Mouse (Mus musculus): ENCODE measurements around the gene Cmtm1.
"Not testable (repeated sequence)": the region's sequence is repeated elsewhere in the genome, so short reads cannot be mapped to it uniquely, and the experiment has no call there.

Gene Cmtm1

DNA sequence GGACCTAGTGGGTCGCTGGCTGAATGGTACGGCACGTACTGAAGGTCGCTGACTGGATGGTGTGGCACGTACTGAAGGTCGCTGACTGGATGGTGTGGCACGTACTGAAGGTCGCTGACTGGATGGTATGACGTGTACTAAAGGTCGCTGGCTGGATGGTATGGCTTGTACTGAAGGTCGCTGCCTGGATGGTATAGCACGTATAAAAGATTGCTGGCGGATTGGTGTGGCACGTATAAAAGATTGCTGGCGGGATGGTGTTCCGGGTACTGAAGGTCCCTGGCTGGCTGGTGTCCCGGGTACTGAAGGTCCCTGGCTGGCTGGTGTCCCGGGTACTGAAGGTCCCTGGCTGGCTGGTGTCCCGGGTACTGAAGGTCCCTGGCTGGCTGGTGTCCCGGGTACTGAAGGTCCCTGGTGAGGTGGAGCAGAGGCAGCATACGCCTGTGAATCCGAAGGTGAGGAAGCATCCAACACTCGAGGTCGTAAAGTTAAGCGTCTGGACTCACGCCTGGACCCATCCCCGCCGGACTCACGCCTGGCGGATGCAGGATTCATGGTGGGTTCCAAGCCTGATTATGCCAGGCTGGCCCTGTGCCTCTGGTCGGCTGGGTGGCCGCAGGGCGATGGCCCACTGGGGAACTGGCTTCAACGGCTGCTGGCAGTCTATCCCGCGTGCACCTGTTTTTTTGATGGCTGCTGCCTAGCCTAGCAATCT lies at the start of gene Cmtm1, which contains the start of gene Gm45711:
Gene Cmtm1, minus strand, starts transcription at position 705 of the 715 bp plus-strand sequence.
Gene Gm45711, minus strand, starts transcription at position 641 of the 715 bp plus-strand sequence.
- DNase-seq (ENCODE audit: extremely low read depth, insufficient read length, low spot score): not testable (repeated sequence)

- DNase-seq (ENCODE audit: extremely low read depth, insufficient read length, low spot score): no peak
These were observed 48.7 kb upstream of the Cmtm1 start for GRCm38 (mm10) chr8:104358637-104359036.

DNA sequence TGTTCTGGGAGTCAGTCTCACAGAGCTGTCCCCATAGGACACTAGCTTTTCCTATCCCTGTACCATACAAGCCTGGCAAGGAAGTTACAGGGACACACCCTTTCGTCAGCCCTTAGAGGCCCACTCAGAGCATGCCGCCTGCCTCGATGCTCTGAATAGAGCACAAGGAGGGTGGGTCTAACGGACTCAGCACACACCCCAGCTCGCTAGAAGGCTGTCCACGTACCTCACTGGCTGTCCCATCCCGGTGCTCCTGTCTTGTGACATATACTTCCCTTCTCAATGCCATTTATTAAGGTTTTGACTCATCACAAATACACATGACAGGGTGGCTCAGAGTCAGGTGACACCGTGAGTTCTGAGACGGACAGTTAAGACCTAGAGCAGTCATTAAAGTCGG lies 44.6 kb upstream of the Cmtm1 start:
- DNase-seq (ENCODE audit: extremely low read depth, insufficient read length, low spot score): no peak

DNA sequence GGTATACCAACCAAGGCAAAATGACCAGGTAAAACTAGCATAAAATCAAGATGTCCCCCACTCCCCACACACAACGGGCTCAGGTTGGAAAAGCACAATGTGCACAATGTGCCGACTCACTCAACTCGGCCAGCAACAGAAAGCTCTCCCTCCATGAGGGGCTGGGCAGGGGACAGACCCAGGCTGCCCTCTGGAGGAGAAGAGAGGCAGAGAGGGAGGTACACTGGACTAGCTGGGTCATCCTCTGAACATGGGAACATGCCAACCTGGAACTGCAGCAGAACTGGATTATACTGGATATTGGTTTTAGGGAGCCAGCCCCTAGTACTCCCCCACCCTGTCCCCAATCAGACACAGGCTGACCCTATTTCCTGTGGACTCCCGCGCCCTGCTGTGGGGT lies 43.2 kb upstream of the Cmtm1 start:
- DNase-seq (ENCODE audit: extremely low read depth, insufficient read length, low spot score): no peak

GRCm38 (mm10) chr8:104350047-104350446 lies 40.1 kb upstream of the Cmtm1 start:
- peak; percentile 36 for DNase-seq (ENCODE audit: extremely low read depth, insufficient read length, low spot score)

GRCm38 (mm10) chr8:104348971-104349370 lies 39.0 kb upstream of the Cmtm1 start:
- DNase-seq (ENCODE audit: extremely low read depth, insufficient read length, low spot score): no peak

GRCm38 (mm10) chr8:104346706-104347105 lies 36.8 kb upstream of the Cmtm1 start:
- no peak for DNase-seq (ENCODE audit: extremely low read depth, insufficient read length, low spot score)

DNA sequence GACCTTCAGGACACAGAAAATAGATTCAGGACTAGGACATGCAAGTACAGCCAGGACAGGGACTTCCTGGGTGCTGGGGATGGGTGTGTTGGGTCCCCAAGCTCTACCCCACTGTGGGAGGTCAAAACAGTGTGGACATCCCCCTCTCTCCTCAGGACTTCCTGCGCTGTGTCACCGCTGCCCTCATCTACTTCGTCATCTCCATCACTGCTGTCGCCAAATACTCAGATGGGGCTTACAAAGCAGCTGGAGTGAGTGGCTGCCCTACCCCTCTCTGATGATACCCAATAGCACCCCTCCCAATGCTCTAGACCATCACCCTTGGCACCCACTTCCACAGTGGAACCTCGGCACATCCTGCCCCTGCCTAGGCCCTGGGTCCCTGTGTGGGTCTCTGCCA lies 34.7 kb upstream of the Cmtm1 start:
- no peak for DNase-seq (ENCODE audit: extremely low read depth, insufficient read length, low spot score)

DNA sequence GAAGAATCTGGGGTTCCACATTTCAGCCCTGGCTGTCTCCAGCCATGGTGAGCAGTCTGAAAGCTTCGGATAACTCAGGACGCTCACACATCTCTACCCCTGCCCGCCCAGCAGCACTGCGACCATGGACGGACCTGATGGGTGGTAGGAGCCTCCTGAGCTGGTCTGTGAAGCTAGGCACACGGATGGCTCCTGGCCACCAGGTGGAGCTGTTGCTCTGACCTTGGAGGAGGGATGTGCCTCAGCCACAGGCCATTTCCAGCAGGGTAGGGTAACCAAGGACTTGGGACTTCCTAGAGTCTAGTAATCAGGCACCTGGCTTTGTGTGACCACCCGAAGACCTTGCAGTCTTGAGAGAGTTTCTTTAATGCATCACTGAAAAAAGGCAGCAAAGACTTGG lies 34.0 kb upstream of the Cmtm1 start:
- DNase-seq (ENCODE audit: extremely low read depth, insufficient read length, low spot score): peak; percentile 62

- no peak for DNase-seq (ENCODE audit: extremely low read depth, insufficient read length, low spot score)
These were observed 32.5 kb upstream of the Cmtm1 start for GRCm38 (mm10) chr8:104342426-104342825.

DNA sequence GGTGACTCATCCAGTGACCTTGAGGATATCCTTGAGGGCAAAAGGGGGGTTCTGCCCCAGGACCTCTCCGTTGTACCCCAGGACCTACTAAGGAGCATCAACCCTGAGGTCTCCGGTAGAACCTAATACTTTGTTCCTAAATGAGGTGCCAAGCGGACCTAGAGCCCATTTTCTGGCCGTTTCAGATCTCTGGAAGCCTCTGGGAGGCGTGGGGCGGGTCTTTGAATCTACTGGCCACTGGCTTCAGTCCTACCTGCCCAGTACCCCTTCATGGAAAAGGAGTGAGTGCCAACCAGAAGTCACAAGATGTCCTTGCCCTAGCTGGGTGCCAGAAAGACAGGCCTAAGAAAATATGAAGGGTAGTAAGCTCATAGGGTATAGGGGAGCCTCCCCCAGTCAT lies 31.7 kb upstream of the Cmtm1 start:
- no peak for DNase-seq (ENCODE audit: extremely low read depth, insufficient read length, low spot score)

GRCm38 (mm10) chr8:104341106-104341561 lies 31.2 kb upstream of the Cmtm1 start:
- peak; percentile 89 for DNase-seq (ENCODE audit: extremely low read depth, insufficient read length, low spot score)

DNA sequence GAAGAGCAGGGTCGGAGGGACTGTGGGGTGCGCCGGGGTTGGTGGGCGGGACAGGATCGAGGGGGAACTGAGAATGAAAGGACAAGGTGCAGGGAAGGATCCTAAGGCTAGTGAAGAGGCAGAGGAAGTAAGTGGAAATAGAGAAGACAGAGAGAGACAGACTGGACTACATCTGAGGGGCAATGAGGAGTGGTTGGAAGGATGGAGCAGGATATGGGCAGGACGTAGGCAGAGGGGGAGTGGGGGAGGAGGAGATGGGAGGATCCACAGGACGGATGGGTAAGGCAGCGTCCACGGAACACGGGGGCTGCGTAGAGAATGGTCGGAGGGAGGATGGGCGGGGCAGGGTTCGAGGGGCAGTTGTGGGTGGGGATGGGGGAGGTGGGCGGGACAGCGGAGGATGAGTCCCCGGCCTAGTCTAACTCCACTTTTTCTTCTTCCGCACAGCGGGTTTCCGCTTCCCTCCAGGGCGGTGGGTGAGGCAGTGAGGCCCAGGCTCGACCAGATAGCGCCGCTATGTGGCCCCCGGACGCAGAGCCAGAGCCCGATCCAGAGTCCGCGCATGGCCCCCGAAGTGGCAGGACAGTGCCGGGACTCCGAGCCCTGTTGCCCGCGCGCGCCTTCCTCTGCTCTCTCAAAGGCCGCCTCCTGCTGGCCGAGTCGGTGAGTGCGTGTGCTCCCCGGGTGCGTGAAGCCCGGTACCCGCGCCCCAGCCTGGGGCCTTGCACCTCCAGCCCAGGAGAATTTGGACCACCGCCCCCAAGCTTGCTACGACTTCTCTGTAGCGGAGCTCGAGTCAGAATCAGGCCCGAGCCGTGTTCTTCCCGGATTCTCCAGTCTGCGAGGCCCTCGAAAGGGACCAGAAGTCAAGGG lies 30.5 kb upstream of the Cmtm1 start:
- peak; percentile 84 for DNase-seq (ENCODE audit: extremely low read depth, insufficient read length, low spot score)

DNA sequence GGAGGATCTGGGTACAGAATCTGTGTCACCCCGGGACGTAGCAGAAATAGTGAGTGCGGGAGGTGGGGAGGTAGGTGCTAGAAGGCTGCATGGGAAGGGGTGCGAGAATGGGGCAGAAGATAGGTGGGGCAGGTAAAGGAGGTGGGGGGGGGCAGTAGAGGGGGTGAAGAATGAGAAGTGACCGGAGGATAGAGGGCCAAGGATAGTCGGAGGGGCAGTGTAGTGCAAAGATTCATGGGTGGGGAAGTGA lies 30.0 kb upstream of the Cmtm1 start:
- no peak for DNase-seq (ENCODE audit: extremely low read depth, insufficient read length, low spot score)

DNA sequence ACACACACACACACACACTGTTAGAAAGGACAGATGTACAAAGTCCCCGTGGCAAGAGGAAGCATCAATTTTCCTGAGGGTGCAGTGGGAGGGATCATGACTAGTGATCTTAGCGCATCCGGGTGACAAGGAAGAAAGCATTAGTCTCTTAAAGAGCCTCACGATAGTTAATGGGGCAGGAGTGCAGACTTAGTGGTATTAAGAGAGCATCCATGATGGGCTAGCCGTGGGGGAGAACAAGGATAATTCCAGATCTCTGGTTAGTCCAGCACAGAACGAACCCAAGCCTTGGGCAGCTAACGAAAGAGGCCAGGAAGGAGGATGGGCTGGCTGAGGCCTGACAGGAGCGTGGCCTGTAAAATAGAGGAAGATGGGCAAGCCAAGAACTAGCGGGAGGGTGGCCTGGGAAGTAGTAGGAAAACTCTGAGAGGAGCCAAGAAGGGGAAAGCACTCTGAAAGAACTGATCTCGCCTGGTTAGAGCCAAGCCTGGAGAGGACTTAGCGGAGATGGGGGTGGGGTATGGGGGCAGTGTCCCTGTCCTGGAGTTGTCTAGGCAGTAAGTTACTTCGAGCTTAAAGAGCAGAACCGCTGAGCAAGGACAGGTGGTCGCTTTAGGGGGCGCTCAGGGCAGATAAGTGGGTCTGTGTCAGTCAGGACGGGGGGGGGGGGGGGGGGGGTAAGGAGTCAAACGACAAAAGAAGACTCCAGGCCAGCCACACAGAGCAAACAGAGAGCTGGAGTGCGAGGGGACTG lies 29.5 kb upstream of the Cmtm1 start, which contains the start of gene Cmtm3:
Gene Cmtm3, plus strand, starts transcription at position 182 of the 754 bp plus-strand sequence.
- no peak for DNase-seq (ENCODE audit: extremely low read depth, insufficient read length, low spot score)

GRCm38 (mm10) chr8:104337890-104338289 lies 27.9 kb upstream of the Cmtm1 start:
- DNase-seq (ENCODE audit: extremely low read depth, insufficient read length, low spot score): no peak

- no peak for DNase-seq (ENCODE audit: extremely low read depth, insufficient read length, low spot score)
These were observed 26.9 kb upstream of the Cmtm1 start for GRCm38 (mm10) chr8:104336806-104337205.

GRCm38 (mm10) chr8:104334196-104334595 lies 24.3 kb upstream of the Cmtm1 start:
- no peak for DNase-seq (ENCODE audit: extremely low read depth, insufficient read length, low spot score)

- no peak for DNase-seq (ENCODE audit: extremely low read depth, insufficient read length, low spot score)
These were observed 23.8 kb upstream of the Cmtm1 start for GRCm38 (mm10) chr8:104333786-104334185.

GRCm38 (mm10) chr8:104332665-104333631 lies 23.0 kb upstream of the Cmtm1 start:
- DNase-seq (ENCODE audit: extremely low read depth, insufficient read length, low spot score): no peak

Measured in 3134 (cell line).